Mouse (Mus musculus) intestine, embryonic 15.5 days (tissue): ENCODE measurements at regions not wholly inside any gene's neighbourhood (a gene's known extent, or its start where the extent isn't known, plus 50 kb on each side); places are given as distances from the start of the nearest gene placed in this dataset.

ENCODE experiments used
- ATAC-seq: fragments of 200-750 bp; cut with Nextera tagmentation; 2 replicates; pipeline ENCODE4 v1.8.0; 2017; ENCODE audit warnings: moderate TSS enrichment, moderate library complexity
- H3K27ac ChIP-seq: fragments of 300-500 bp; sonication (generic); 2 replicates; pipeline ENCODE4 v1.5.1; 2015; ENCODE audit warnings: mild to moderate bottlenecking, inconsistent platforms
- H3K27me3 ChIP-seq: fragments of 300-500 bp; sonication (generic); replicated peaks from 2 replicates; pipeline ENCODE4 v1.6.1; 2015; ENCODE audit warnings: inconsistent platforms
- H3K36me3 ChIP-seq: fragments of 300-500 bp; sonication (generic); 2 replicates; pipeline ENCODE4 v1.6.1; 2015; ENCODE audit warnings: inconsistent platforms
- H3K4me1 ChIP-seq: fragments of 300-500 bp; sonication (generic); replicated peaks from 2 replicates; pipeline ENCODE4 v1.6.1; 2015; ENCODE audit warnings: inconsistent platforms
- H3K4me2 ChIP-seq: fragments of 300-500 bp; sonication (generic); replicated peaks from 2 replicates; pipeline ENCODE4 v1.6.1; 2015; ENCODE audit warnings: mild to moderate bottlenecking, inconsistent platforms
- H3K4me3 ChIP-seq: fragments of 300-500 bp; sonication (generic); replicated peaks from 2 replicates; pipeline ENCODE4 v1.5.1; 2015; ENCODE audit warnings: inconsistent platforms
- H3K9ac ChIP-seq: fragments of 300-500 bp; sonication (generic); 2 replicates; pipeline ENCODE4 v1.6.1; 2015; ENCODE audit warnings: inconsistent platforms
- H3K9me3 ChIP-seq: fragments of 300-500 bp; sonication (generic); 2 replicates; pipeline ENCODE4 v1.6.1; 2016; ENCODE audit warnings: inconsistent platforms
- WGBS: fragments of 180-500 bp; shearing (Covaris S2); methylation state at CpG from one replicate; pipeline ENCODE4 v1.1.7; 2015; 5-methylcytosine and 5-hydroxymethylcytosine counted together

DNA sequence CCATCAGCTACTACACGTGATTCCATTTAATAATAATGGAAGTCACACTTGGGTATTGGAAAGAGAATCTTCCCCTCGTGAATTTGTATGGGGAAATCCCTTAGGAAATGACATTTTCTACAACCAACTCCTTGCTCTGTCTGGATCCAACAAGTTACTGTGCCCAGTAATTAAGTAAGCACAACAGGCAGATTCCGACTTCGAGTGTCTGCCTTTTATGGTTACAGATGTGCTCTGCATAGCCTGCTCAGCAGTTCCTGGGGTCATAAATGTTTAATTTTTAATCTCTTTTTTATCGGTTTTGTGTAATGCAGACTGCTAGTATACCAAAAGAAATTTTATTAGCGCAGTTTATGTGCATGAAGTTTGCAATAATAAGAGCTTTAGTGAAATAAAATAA is 259.8 kb upstream of the Pitrm1 start:
- Histone ChIP-seq H3K4me1 (no peaks in the 10 kb centered on the region), H3K9me3 (no peaks in the 10 kb centered on the region), H3K27me3 (no peaks in the 10 kb centered on the region), H3K27ac (no peak overlapping the region), H3K4me2 (no peak overlapping the region), H3K4me3 (no peak overlapping the region), H3K9ac (no peak overlapping the region), H3K36me3 (no peaks in the 10 kb centered on the region)
- 65% methylated on average over 6 of the region's 6 CpGs for WGBS
- no peak for ATAC-seq

- Histone ChIP-seq H3K27me3 (no peaks in the 10 kb centered on the region), H3K4me2 (no peak overlapping the region), H3K9me3 (no peaks in the 10 kb centered on the region), H3K4me3 (no peak overlapping the region), H3K27ac (no peak overlapping the region), H3K36me3 (no peaks in the 10 kb centered on the region), H3K9ac (no peak overlapping the region), H3K4me1 (no peaks in the 10 kb centered on the region)
- WGBS, result 52% methylated on average over 3 of the region's 3 CpGs
- no peak for ATAC-seq
Measured at GRCm38 (mm10) chr13:6292098-6292497, 255.9 kb upstream of the Pitrm1 start.

DNA sequence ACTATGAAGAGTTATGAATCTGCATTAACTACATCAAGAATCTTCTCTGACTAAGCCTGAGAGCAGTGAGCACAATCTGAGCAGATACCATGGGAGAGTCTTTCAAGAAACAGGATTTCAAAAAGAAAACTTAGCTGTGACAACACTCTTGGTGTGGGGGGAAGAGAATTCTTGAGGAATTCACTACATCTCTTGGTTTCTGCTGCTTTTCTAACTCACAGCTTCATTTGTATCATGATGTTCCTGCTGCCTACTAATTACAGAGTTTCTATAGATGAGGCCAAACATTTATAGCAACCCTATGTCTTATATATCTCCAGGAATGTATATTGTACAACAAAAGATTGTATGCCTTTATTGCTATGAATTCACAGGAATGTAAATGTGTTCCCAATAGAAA is 242.2 kb upstream of the Pitrm1 start:
- Histone ChIP-seq H3K27ac (no peak overlapping the region), H3K9me3 (no peaks in the 10 kb centered on the region), H3K4me2 (no peak overlapping the region), H3K4me3 (no peak overlapping the region), H3K9ac (no peak overlapping the region), H3K27me3 (no peaks in the 10 kb centered on the region), H3K36me3 (no peaks in the 10 kb centered on the region), H3K4me1 (no peaks in the 10 kb centered on the region)
- ATAC-seq, result no peak

DNA sequence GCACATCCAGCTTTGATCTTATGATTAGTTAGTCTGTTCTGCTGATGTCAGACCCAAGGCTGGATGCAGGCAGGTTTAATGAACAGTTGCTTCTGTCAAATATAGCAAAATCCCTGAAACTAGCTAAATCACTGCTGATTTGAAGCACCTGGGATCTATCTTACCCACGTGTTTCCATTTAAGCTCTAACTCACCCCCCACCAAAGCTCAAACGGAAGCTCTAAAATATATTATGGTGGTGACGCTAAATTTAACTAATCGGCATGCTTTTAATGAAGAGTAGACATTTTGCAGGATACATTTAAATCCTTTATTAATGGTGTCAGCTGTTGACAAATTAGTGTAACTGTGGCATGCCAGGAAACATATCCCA is 241.3 kb upstream of the Pitrm1 start:
- no peak overlapping the region for H3K4me2 ChIP-seq
- no peaks in the 10 kb centered on the region for H3K9me3 ChIP-seq
- no peak overlapping the region for H3K9ac ChIP-seq
- ATAC-seq, result no peak
- no peak overlapping the region for H3K27ac ChIP-seq
- no peak overlapping the region for H3K4me3 ChIP-seq
- H3K4me1 ChIP-seq, result no peaks in the 10 kb centered on the region
- H3K27me3 ChIP-seq, result no peaks in the 10 kb centered on the region
- 82% methylated on average over 4 of the region's 4 CpGs for WGBS
- no peaks in the 10 kb centered on the region for H3K36me3 ChIP-seq

- H3K9ac ChIP-seq, result no peak overlapping the region
- H3K36me3 ChIP-seq, result no peaks in the 10 kb centered on the region
- H3K4me2 ChIP-seq, result no peak overlapping the region
- H3K27ac ChIP-seq, result no peak overlapping the region
- no peaks in the 10 kb centered on the region for H3K9me3 ChIP-seq
- WGBS, result 78% methylated on average over 7 of the region's 7 CpGs
- ATAC-seq, result no peak
- H3K4me1 ChIP-seq, result no peaks in the 10 kb centered on the region
- no peaks in the 10 kb centered on the region for H3K27me3 ChIP-seq
- no peak overlapping the region for H3K4me3 ChIP-seq
Measured at GRCm38 (mm10) chr13:6306989-6307917, 240.7 kb upstream of the Pitrm1 start.

DNA sequence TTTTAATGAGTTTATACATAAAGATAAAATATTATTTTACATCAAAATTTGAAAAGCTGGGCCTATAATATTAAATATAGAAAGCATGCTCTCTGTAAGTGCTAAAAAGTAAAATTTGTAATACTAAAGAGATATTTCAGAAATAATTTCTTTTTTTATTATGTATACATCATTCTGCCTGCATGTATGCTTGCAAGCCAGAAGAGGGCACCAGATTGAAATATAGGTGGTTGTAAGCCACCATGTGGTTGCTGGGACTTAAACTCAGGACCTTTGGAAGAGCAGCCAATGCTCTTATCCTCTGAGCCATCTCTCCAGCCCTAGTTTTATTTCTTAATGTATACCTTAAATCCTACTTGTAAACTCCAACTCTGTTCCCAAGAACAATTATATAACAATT is 231.7 kb upstream of the Pitrm1 start:
- no peak overlapping the region for H3K9ac ChIP-seq
- H3K4me3 ChIP-seq, result no peak overlapping the region
- no peaks in the 10 kb centered on the region for H3K9me3 ChIP-seq
- H3K4me2 ChIP-seq, result no peak overlapping the region
- no peak overlapping the region for H3K27ac ChIP-seq
- no peaks in the 10 kb centered on the region for H3K27me3 ChIP-seq
- ATAC-seq, result no peak
- no peaks in the 10 kb centered on the region for H3K4me1 ChIP-seq
- no peaks in the 10 kb centered on the region for H3K36me3 ChIP-seq

DNA sequence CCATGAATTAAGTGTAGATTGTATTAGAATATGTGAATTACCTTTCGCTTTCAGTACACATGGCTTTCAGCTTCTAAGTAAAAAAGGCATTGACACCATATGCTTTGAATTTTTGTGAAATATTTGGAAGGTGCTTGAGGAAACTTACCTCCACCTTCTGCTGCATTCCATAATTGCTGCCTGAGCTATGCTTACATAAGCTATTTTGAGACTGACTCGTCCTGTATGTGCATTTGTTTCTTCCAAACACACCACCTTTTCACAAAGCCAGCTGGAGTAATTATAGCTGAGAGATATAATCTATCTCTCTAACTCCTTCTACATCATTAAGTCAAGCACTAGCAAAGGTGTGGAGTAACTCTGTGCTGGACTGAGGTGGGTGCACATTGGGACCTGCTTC is 224.0 kb upstream of the Pitrm1 start:
- Histone ChIP-seq H3K36me3 (no peaks in the 10 kb centered on the region), H3K27ac (no peak overlapping the region), H3K4me2 (no peak overlapping the region), H3K4me1 (no peaks in the 10 kb centered on the region), H3K9ac (no peak overlapping the region), H3K4me3 (no peak overlapping the region), H3K27me3 (no peaks in the 10 kb centered on the region), H3K9me3 (no peaks in the 10 kb centered on the region)
- no peak for ATAC-seq
- 79% methylated on average over 2 of the region's 2 CpGs for WGBS

- 93% methylated on average over 3 of the region's 3 CpGs for WGBS
- H3K4me1 ChIP-seq, result no peaks in the 10 kb centered on the region
- no peaks in the 10 kb centered on the region for H3K27me3 ChIP-seq
- no peaks in the 10 kb centered on the region for H3K36me3 ChIP-seq
- no peak for ATAC-seq
- no peak overlapping the region for H3K4me2 ChIP-seq
- H3K4me3 ChIP-seq, result no peak overlapping the region
- H3K9me3 ChIP-seq, result no peaks in the 10 kb centered on the region
- H3K27ac ChIP-seq, result no peak overlapping the region
- H3K9ac ChIP-seq, result no peak overlapping the region
Measured at GRCm38 (mm10) chr13:6330320-6330950, 217.5 kb upstream of the Pitrm1 start.

- WGBS, result 83% methylated on average over 7 of the region's 7 CpGs
- H3K27ac ChIP-seq, result no peak overlapping the region
- no peak overlapping the region for H3K4me3 ChIP-seq
- H3K9me3 ChIP-seq, result no peaks in the 10 kb centered on the region
- H3K27me3 ChIP-seq, result no peaks in the 10 kb centered on the region
- no peak overlapping the region for H3K9ac ChIP-seq
- no peak overlapping the region for H3K4me2 ChIP-seq
- no peak for ATAC-seq
- no peaks in the 10 kb centered on the region for H3K4me1 ChIP-seq
- H3K36me3 ChIP-seq, result no peaks in the 10 kb centered on the region
Measured at GRCm38 (mm10) chr13:6340157-6340556, 207.8 kb upstream of the Pitrm1 start.

- Histone ChIP-seq H3K36me3 (no peaks in the 10 kb centered on the region), H3K4me3 (no peak overlapping the region)
Measured at GRCm38 (mm10) chr13:6341102-6341737, 206.7 kb upstream of the Pitrm1 start.

GRCm38 (mm10) chr13:6365169-6365568 is 182.8 kb upstream of the Pitrm1 start:
- Histone ChIP-seq H3K27me3 (no peaks in the 10 kb centered on the region), H3K4me2 (no peak overlapping the region), H3K4me1 (no peaks in the 10 kb centered on the region), H3K9ac (no peak overlapping the region), H3K36me3 (no peaks in the 10 kb centered on the region), H3K27ac (no peak overlapping the region), H3K4me3 (no peak overlapping the region), H3K9me3 (no peaks in the 10 kb centered on the region)
- WGBS, result 89% methylated on average over 4 of the region's 4 CpGs
- no peak for ATAC-seq

More at GRCm38 (mm10) chr13:6341102-6341737, 206.7 kb upstream of the Pitrm1 start:
- H3K27me3 ChIP-seq, result no peaks in the 10 kb centered on the region
- no peaks in the 10 kb centered on the region for H3K9me3 ChIP-seq
- H3K4me2 ChIP-seq, result no peak overlapping the region
- H3K27ac ChIP-seq, result no peak overlapping the region
- H3K9ac ChIP-seq, result no peak overlapping the region
- ATAC-seq, result no peak
- no peaks in the 10 kb centered on the region for H3K4me1 ChIP-seq
- WGBS, result 62% methylated on average over 3 of the region's 3 CpGs

DNA sequence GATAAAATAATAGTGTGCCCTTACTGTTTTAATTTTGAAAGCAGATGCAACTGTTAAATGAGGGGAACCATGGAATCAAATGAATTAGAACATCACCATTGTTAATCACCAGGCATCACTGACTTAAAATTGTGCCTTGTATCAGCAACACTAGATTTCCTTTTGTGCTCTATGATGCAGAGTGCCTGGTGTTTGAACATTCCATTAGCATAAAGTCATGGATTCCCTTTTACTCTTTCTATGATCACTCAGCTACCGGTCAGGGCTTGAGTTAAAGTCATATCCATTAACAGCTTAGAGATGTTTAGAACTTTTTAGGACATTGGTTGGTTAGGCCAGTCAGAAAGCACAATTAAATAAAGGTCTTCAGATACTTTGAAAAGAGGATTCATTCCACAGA is 180.3 kb upstream of the Pitrm1 start:
- Histone ChIP-seq H3K36me3 (no peaks in the 10 kb centered on the region), H3K4me2 (no peak overlapping the region), H3K9ac (no peak overlapping the region), H3K27ac (no peak overlapping the region), H3K9me3 (no peaks in the 10 kb centered on the region), H3K27me3 (no peaks in the 10 kb centered on the region), H3K4me1 (no peaks in the 10 kb centered on the region), H3K4me3 (no peak overlapping the region)
- no peak for ATAC-seq
- WGBS, result 58% methylated on average over 1 of the region's 1 CpGs
